Mouse (Mus musculus): ENCODE measurements around the gene Nmnat2.

The Nmnat2 gene

GRCm38 (mm10) chr1:153122764-153123163 is 168.0 kb downstream of the Nmnat2 start:
- DNase-seq (ENCODE audit: low read depth, low spot score): no peak

- DNase-seq (ENCODE audit: low read depth, low spot score): no peak
Measured at GRCm38 (mm10) chr1:153124502-153124901, 169.7 kb downstream of the Nmnat2 start.

GRCm38 (mm10) chr1:153125287-153126275 is 170.8 kb downstream of the Nmnat2 start:
- DNase-seq (ENCODE audit: low read depth, low spot score): no peak

GRCm38 (mm10) chr1:153126491-153127381 is 171.9 kb downstream of the Nmnat2 start:
- DNase-seq (ENCODE audit: low read depth, low spot score): no peak

DNA sequence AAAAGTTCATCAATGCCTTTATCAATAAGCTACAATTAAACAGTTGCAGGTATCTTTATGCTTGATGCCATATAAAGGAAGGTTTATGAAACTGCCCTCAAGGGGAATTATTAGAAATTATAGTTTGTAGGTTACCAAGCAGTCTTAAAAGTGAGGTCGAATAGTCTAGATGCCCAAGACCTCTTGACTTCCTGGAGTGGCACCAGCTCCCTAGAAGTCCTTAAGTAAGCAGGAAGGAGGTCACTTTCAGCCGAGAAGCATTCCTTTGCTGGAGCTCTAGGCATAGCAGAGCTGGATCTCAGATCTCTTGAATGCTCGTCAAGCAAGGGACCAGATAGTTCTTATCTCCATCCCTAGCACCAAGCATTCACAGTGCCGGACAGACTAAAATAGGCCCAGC is 172.8 kb downstream of the Nmnat2 start:
- DNase-seq (ENCODE audit: low read depth, low spot score): no peak

DNA sequence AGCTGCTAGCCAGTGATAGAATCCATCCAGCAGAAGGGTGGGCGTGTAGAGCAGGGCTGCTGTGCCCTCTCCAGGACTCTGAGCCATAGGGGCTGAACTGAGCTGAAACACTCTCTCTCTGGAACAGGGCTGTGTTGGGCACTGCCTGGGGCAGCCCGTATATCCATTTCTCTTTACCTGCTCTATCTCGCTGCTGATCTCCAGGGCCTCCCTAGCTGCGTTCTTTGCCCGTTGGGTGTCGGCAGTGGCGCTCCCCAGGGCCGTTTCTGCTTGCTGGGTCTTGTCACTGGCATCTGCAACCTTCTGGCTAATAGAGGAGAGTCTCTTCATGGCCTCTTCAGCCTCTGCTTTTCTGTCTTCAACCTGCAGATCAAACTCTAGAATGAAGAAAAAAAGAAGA is 174.0 kb downstream of the Nmnat2 start:
- DNase-seq (ENCODE audit: low read depth, low spot score): no peak

GRCm38 (mm10) chr1:153129992-153130713 is 175.4 kb downstream of the Nmnat2 start:
- peak; percentile 54 for DNase-seq (ENCODE audit: low read depth, low spot score)

DNA sequence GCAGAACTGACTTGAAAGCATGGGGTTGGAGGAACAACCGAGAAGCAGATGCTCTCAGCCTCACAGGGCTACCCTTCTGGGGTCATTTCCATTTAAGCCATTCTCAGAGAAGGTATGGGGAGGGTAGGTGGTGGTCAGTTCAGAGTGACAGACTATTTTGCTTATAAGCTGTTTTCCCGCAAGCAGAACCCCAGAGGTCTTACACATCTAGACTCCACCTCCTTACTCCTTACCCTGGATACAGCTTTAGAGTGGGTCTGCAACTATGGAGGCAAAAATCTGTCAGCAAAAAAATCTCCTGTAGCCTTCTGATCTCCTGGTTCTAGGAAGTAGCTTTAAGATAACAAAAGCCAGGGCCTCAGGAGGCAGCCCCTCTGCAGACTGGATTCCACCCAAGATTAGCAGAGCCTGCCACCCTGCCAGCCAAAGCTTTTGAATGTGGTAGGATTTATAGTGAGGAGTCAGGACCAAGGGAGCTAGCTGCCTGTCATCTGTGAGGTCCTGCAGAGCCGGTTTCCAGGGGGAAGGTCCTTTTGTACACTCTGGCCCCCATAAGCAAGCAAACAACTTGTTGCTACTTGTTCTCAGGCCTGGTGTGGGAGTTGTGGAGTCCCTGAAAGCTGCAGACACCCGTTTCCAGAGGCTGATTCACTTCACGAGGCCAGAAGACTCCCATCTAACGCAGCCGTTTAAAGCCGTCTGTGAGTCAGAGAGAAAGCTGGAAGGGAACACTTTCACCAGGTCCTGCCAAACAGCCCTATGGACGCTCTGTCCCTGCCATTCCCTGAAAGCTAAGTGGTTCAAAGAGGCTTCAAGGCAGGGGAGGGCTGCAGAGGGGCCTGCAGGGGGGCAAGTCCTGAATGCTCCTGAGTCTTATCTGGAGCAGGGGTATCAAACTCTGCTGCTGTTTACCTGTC is 179.3 kb downstream of the Nmnat2 start:
- no peak for DNase-seq (ENCODE audit: low read depth, low spot score)

DNA sequence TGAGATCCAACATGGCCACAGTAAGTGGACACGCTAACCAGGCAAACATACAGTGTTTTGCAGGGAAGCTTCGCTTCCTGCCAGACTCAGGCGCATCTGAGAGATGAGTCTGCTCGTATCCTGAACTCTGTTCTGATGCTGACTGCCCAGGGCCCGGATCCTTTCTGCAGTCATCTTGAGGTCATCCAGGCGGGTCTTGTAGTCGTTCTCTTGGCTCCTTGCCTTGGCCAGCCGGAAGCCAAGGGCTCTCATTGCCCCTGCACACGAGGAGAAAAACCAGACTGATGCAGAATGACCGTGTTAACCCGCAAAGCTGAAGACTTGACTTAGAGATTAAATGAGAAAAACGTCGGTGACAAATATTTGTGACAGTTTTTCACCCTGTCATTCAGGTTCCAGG is 181.9 kb downstream of the Nmnat2 start:
- no peak for DNase-seq (ENCODE audit: low read depth, low spot score)

DNA sequence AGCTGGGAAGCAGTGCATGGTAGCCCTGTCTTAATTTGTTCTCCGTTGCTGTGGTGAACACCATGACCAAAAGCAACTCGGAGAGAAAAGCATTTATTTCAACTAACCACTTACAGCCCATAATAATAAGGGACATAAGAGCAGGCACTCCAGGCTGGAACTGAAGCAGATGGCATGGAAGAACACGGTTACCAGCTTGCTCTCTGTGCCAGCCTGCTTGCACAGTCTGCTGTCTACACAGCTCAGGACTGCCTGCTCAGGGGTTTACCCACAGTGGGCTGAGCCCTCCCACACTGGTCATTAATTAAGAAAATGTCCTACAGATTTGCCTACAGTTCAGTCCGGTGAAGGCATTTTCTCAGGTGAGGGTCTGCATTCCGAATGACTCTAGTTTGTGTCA is 183.7 kb downstream of the Nmnat2 start:
- no peak for DNase-seq (ENCODE audit: low read depth, low spot score)

DNA sequence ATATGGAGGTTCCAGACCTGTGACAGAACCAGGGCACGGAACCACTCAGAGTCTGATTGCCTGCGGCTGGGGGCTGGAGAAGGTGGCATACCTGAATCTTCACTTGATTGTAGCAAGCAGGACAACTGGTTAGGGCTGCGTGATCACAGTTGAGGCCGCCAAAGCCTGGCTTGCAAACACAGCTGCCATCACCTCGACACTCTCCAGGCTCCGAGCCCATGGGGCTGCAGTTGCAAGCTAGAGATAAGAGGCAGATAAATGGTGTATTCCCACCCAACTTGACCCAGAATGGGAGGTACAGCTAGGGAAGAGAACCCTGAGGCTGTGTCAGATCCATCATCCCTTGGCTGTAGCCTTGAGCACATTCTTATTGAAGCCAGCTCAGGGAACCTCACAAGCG is 184.8 kb downstream of the Nmnat2 start:
- DNase-seq (ENCODE audit: low read depth, low spot score): no peak

DNA sequence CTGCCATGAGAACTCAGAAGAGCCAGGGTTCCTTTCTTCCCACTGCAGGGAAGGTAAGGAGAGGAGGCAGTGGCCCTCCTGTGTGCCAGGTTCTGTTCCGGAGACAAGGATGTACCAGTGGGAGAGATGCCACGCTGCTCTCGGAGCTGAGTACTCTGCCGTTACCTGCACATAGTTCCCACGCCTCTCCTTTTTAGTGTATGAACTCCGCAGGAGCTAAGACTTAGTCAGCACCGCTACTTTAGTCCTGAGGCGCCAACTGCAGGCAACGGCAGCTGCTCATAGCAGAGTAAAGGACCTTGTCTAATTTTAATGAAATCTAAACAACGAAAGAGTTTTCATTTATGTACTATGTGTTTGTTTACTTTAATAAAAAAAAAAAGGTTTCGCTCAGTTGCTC is 185.5 kb downstream of the Nmnat2 start:
- DNase-seq (ENCODE audit: low read depth, low spot score): no peak

GRCm38 (mm10) chr1:153140747-153141228 is 186.0 kb downstream of the Nmnat2 start:
- peak; percentile 70 for DNase-seq (ENCODE audit: low read depth, low spot score)

DNA sequence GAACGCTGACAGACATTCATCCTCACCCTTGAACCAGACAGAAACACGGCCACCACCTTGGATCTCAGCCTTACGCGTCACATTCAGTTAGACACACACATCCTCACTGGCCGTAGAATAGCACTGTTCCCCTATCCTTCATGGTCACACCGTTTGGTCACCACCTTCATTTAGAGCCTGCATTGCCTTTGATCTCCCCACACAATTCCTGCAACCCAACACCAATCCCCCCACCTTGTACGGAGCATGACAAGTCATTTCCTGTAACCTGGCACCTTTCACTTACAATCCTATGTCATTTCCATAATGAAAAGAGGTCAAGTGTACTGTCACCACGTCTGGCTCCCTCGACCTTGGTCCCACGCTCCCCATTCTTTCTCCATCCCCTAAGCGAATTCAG is 189.2 kb downstream of the Nmnat2 start:
- no peak for DNase-seq (ENCODE audit: low read depth, low spot score)

DNA sequence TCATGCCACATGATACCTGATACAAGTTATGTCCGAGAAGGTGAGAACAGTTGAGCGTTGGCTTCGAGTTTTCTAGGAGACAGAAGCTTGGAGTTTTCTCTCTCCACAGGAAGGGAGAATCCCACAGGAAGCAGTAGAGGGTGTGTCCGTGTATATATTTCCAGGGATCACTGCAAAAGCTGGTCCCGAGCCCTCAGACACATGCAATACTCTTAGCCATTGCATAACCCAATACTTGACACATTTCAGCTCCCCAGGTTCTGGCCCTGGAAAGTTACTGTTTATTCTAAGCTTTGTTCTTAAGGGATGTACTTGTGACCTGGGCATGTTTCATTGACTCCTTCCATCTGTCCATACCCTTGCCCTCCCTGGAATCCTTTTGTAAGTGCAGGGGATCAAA is 191.0 kb downstream of the Nmnat2 start:
- no peak for DNase-seq (ENCODE audit: low read depth, low spot score)

DNA sequence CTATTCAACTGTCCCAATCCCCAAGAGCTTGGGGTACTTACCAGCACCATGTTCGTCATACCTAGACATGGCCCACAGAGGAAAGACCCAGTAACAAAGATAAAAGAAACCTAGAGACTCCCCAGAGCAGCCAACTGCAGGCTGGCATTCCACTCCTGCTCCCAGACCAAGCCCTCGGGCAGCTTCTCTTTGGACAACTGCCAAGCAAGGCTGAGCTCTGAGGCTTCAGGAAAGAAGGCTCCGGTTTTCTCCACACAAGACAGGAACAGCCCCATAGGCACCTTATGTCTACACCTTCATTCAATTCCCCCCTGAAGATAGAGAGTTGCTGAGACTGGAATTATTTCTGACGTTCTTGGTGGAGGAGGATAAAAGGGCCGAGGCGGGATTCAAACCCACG is 197.8 kb downstream of the Nmnat2 start:
- no peak for DNase-seq (ENCODE audit: low read depth, low spot score)

- DNase-seq (ENCODE audit: low read depth, low spot score): peak; percentile 29
Measured at GRCm38 (mm10) chr1:153153619-153154137, 198.9 kb downstream of the Nmnat2 start.

GRCm38 (mm10) chr1:153155364-153155763 is 200.6 kb downstream of the Nmnat2 start:
- no peak for DNase-seq (ENCODE audit: low read depth, low spot score)

GRCm38 (mm10) chr1:153157021-153157623 is 202.3 kb downstream of the Nmnat2 start:
- DNase-seq (ENCODE audit: low read depth, low spot score): no peak

DNA sequence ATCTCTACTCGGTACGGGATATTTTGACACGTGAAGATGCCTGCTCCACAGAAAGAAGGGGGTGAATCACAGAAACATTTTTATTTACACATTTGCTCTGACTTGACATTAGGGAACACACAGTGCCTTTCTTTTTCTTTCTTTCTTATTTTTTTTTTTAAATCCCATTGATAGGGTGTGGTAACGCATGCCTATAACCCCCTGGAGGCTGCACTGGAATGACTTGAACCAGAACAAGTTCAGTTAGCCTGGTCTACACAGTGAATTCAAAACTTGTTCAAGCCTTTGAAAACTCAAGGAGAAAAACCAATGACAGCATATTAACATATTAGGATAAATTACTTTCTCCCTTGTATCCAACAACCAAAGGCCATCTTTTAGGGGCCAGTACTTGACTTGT is 204.3 kb downstream of the Nmnat2 start:
- DNase-seq (ENCODE audit: low read depth, low spot score): no peak

Data from CD4-positive helper T cell, adult 2 months (primary cell).